Mouse (Mus musculus): ENCODE measurements around the gene Sar1a. TPM values are rescaled to one million over a fixed set of nuclear protein-coding genes. Genes with fewer than 3 reads are reported as not detected.

The Sar1a gene
- polyA plus RNA-seq, 1 experiment from 2014 or later = 219 TPM

DNA sequence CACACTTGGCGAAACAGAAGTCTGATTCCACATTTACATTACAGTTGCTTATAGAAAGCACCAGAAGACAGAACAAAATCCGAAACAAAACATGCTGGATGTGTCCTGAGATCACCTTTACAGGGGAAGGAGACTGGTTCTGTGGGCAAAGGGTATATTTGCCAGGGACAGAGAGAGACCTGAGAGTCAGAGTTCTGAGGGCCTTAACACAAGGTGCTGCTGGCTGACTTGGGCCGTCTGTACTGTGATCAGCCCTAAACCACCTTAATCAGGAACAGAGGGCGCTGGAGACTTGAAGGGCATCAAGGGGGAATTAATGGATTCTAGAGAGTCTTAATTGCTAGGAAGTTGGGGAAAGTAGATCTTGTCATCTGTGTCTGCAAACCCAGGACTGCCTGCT is 13.5 kb downstream of the Sar1a start:
- Histone ChIP-seq H3K27me3 (no peaks in the 10 kb centered on the region), H3K4me2 (replicated peaks) (no peak overlapping the region), H3K9me3 (no peaks in the 10 kb centered on the region), H3K36me3 (peaks cover 43% of the 10 kb centered on the region), H3K9ac (replicated peaks) (no peak overlapping the region), H3K27ac (replicated peaks) (no peak overlapping the region), H3K4me1 (peaks cover 18% of the 10 kb centered on the region), H3K4me3 (no peak overlapping the region)
- ATAC-seq (replicated peaks) = no peak
- WGBS = 77% methylated on average over 4 of the region's 4 CpGs

- under 1% methylated on average over 42 of the region's 42 CpGs for WGBS
- peak; percentile 98 for ATAC-seq (replicated peaks)
- Histone ChIP-seq H3K36me3 (peaks cover 30% of the 10 kb centered on the region), H3K4me2 (replicated peaks) (peak within 1 kb of the TSS; percentile 100), H3K9me3 (no peaks in the 10 kb centered on the region), H3K9ac (replicated peaks) (peak within 1 kb of the TSS; percentile 64), H3K4me3 (peak within 1 kb of the TSS; percentile 64), H3K27me3 (no peaks in the 10 kb centered on the region), H3K4me1 (peaks cover 18% of the 10 kb centered on the region), H3K27ac (replicated peaks) (peak within 1 kb of the TSS; percentile 75)
Observed at GRCm38 (mm10) chr10:61694870-61695670, 15.0 kb downstream of the Sar1a start, which contains the start of gene Tysnd1. Tysnd1 (plus strand) TSS chr10:61695514.

DNA sequence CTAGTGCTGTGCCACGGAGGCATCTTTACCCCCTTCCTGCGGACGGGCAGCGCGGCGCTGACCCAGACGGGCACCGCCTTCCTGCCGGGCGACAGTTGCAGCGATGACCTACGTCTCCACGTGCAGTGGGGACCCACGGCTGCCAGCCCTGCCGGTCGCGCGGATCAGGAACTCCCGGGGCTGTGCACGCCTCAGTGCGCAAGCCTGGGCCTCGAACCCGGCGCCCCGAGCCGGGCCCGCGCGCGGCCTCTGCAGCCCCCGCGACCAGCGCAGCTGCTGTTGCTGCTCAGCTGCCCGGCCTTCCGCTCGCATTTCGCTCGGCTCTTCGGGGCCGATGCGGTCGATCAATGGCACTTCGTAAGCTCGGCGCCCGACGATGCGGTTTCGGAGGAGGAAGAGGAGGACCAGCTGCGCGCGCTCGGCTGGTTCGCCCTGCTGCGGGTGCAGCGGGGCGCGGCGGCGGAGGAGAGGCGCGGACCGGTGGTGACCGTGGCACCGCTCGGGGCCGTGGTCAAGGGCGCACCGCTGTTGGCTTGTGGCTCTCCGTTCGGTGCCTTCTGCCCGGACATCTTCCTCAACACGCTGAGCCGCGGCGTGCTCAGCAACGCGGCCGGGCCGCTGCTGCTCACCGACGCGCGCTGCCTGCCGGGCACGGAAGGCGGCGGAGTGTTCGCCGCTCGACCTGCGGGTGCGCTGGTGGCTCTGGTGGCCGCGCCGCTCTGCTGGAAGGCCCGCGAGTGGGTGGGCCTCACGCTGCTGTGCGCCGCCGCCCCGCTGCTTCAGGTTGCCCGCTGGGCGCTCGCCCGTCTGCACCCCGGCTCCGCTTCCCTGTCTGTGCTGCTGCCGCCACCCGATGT is 15.8 kb downstream of the Sar1a start:
- peak; percentile 1; the same call in 1 of the 2 replicates for ATAC-seq (replicated peaks)
- H3K4me1 ChIP-seq = peaks cover 18% of the 10 kb centered on the region
- WGBS = under 1% methylated on average over 97 of the region's 111 CpGs
- H3K27me3 ChIP-seq = no peaks in the 10 kb centered on the region
- H3K36me3 ChIP-seq = peaks cover 21% of the 10 kb centered on the region
- peak overlapping the region; percentile 56 for H3K9ac ChIP-seq (replicated peaks)
- H3K4me3 ChIP-seq = peak overlapping the region; percentile 64
- no peaks in the 10 kb centered on the region for H3K9me3 ChIP-seq
- peak overlapping the region; percentile 63 for H3K27ac ChIP-seq (replicated peaks)
- peak overlapping the region; percentile 100 for H3K4me2 ChIP-seq (replicated peaks)

GRCm38 (mm10) chr10:61696560-61696823 is 16.4 kb downstream of the Sar1a start:
- peak overlapping the region; percentile 100 for H3K4me2 ChIP-seq (replicated peaks)
- H3K27me3 ChIP-seq = no peaks in the 10 kb centered on the region
- 15% methylated on average over 19 of the region's 19 CpGs for WGBS
- H3K4me1 ChIP-seq = peaks cover 18% of the 10 kb centered on the region
- peak overlapping the region; percentile 56 for H3K9ac ChIP-seq (replicated peaks)
- ATAC-seq (replicated peaks) = no peak
- H3K36me3 ChIP-seq = peaks cover 16% of the 10 kb centered on the region
- H3K9me3 ChIP-seq = no peaks in the 10 kb centered on the region
- peak overlapping the region; percentile 64 for H3K4me3 ChIP-seq
- no peak overlapping the region for H3K27ac ChIP-seq (replicated peaks)

DNA sequence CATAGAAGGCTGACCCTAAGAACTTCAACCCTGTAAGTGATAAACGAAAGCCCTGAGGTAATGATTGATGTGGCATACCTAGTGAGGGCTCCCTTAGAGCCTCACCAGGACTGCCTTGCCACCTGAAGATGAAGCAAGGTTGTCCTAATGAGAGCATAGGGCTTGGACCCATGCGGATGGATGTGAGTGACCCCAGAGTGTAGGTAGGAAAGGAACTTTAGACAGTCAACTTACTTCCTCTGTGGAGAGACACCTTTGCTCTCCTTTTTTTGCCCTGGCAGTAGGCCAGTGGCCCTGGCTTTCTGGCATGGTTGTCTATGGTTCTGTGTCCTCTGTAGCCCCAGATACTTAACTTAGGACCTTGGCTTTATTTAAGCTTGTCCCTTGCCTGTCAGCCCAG is 16.9 kb downstream of the Sar1a start:
- Histone ChIP-seq H3K4me1 (peaks cover 18% of the 10 kb centered on the region), H3K27me3 (no peaks in the 10 kb centered on the region), H3K4me3 (peak overlapping the region; percentile 64), H3K27ac (replicated peaks) (no peak overlapping the region), H3K9ac (replicated peaks) (peak overlapping the region; percentile 56; the same call in 1 of the 2 replicates), H3K4me2 (replicated peaks) (peak overlapping the region; percentile 100), H3K9me3 (no peaks in the 10 kb centered on the region), H3K36me3 (peaks cover 14% of the 10 kb centered on the region)
- WGBS = 90% methylated on average over 2 of the region's 2 CpGs
- ATAC-seq (replicated peaks) = no peak

GRCm38 (mm10) chr10:61704663-61705062 is 24.6 kb downstream of the Sar1a start:
- H3K9me3 ChIP-seq = no peaks in the 10 kb centered on the region
- no peaks in the 10 kb centered on the region for H3K27me3 ChIP-seq
- 64% methylated on average over 4 of the region's 4 CpGs for WGBS
- no peak overlapping the region for H3K4me2 ChIP-seq (replicated peaks)
- no peaks in the 10 kb centered on the region for H3K4me1 ChIP-seq
- no peak for ATAC-seq (replicated peaks)
- H3K36me3 ChIP-seq = peaks cover 14% of the 10 kb centered on the region
- no peak overlapping the region for H3K9ac ChIP-seq (replicated peaks)
- no peak overlapping the region for H3K27ac ChIP-seq (replicated peaks)
- H3K4me3 ChIP-seq = no peak overlapping the region

DNA sequence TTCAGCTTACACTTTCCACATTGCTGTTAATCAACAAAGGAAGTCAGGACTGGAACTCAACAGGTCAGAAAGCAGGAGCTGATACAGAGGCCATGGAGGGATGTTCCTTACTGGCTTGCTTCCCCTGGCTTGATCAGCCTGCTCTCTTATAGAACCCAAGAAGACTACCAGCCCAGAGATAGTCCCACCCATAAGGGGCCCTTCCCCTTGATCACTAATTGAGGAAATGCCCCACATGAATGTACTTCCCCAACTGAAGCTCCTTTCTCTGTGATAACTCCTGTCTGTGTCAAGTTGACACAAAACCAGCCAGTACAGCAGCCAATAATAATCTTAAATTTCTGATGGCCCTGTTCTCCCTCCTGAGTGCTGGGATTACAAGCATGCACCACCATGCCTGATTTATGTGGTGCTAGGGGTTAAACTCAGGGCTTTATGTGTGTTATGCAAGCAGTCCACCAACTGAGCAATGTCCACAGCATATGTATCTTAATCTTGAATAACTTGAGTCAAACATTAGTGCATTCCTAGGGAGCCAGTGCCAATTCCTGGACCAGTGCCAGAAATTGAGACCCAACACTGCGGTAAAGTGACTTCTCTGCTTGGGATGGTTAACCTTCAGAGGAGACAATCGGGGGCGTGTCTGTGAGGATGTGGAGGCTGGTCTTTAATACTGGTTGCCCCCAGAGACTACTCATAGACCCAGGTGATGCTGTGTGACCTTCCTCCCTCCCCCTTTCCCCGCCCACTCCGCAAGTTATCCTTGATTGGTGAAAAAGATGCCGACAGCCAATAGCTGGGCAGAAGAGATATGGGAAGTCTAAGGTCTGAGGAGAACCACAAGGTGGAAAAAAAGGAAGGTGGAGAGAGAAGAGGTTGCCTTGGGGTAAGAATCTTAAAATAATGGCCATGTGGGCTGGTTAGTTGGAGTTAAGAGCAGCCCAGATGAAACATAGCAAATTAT is 26.6 kb downstream of the Sar1a start:
- no peaks in the 10 kb centered on the region for H3K4me1 ChIP-seq
- WGBS = 83% methylated on average over 6 of the region's 6 CpGs
- ATAC-seq (replicated peaks) = no peak
- no peak overlapping the region for H3K27ac ChIP-seq (replicated peaks)
- H3K4me2 ChIP-seq (replicated peaks) = no peak overlapping the region
- H3K9me3 ChIP-seq = no peaks in the 10 kb centered on the region
- H3K36me3 ChIP-seq = peaks cover 14% of the 10 kb centered on the region
- H3K4me3 ChIP-seq = no peak overlapping the region
- H3K27me3 ChIP-seq = no peaks in the 10 kb centered on the region
- H3K9ac ChIP-seq (replicated peaks) = no peak overlapping the region

DNA sequence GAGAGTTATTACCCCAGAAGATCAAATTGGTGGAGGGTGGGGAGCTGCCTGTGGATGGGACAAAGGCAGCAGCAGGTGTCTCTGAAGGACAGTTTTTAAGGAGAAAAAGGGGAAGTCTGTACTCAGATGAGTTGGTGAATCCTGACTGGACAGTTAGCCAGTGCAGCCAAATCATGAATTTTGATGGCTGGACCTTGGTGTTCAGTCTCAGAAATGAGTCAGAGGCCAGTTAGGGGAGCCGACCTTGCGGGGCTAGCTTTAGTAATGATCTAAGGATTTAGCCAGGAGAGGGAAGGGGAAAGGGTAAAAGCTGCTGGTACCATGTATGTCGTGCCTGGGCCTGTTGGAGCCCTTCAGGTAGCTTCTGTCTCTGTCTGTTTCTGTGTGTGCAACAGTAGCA is 33.5 kb downstream of the Sar1a start:
- Histone ChIP-seq H3K4me2 (replicated peaks) (no peak overlapping the region), H3K9ac (replicated peaks) (no peak overlapping the region), H3K4me1 (peaks cover 8% of the 10 kb centered on the region; the same call in 1 of the 2 replicates), H3K27me3 (no peaks in the 10 kb centered on the region), H3K36me3 (no peaks in the 10 kb centered on the region), H3K4me3 (no peak overlapping the region), H3K9me3 (no peaks in the 10 kb centered on the region), H3K27ac (replicated peaks) (no peak overlapping the region)
- WGBS = 67% methylated on average over 3 of the region's 3 CpGs
- ATAC-seq (replicated peaks) = no peak

GRCm38 (mm10) chr10:61714146-61714545 is 34.0 kb downstream of the Sar1a start:
- peaks cover 8% of the 10 kb centered on the region; the same call in 1 of the 2 replicates for H3K4me1 ChIP-seq
- H3K4me2 ChIP-seq (replicated peaks) = no peak overlapping the region
- 88% methylated on average over 4 of the region's 4 CpGs for WGBS
- no peaks in the 10 kb centered on the region for H3K9me3 ChIP-seq
- no peak overlapping the region for H3K4me3 ChIP-seq
- no peak overlapping the region for H3K27ac ChIP-seq (replicated peaks)
- no peaks in the 10 kb centered on the region for H3K36me3 ChIP-seq
- no peak overlapping the region for H3K9ac ChIP-seq (replicated peaks)
- no peak for ATAC-seq (replicated peaks)
- no peaks in the 10 kb centered on the region for H3K27me3 ChIP-seq

- Histone ChIP-seq H3K27ac (replicated peaks) (no peak within 1 kb of the TSS), H3K9me3 (no peaks in the 10 kb centered on the region), H3K27me3 (no peaks in the 10 kb centered on the region), H3K4me2 (replicated peaks) (peak within 1 kb of the TSS; percentile 65), H3K36me3 (no peaks in the 10 kb centered on the region), H3K9ac (replicated peaks) (peak within 1 kb of the TSS; percentile 36), H3K4me1 (peaks cover 8% of the 10 kb centered on the region; the same call in 1 of the 2 replicates), H3K4me3 (peak within 1 kb of the TSS; percentile 45)
- WGBS = 19% methylated on average over 23 of the region's 36 CpGs
- ATAC-seq (replicated peaks) = peak; percentile 58; the same call in 1 of the 2 replicates
Observed at GRCm38 (mm10) chr10:61714771-61715461, 34.8 kb downstream of the Sar1a start, which contains the start of gene Aifm2. Aifm2 (plus strand) TSS chr10:61715263.

GRCm38 (mm10) chr10:61715462-61715837 is 35.4 kb downstream of the Sar1a start:
- Histone ChIP-seq H3K27me3 (no peaks in the 10 kb centered on the region), H3K4me1 (peaks cover 8% of the 10 kb centered on the region; the same call in 1 of the 2 replicates), H3K4me3 (peak overlapping the region; percentile 45), H3K9ac (replicated peaks) (peak overlapping the region; percentile 36), H3K9me3 (no peaks in the 10 kb centered on the region), H3K36me3 (no peaks in the 10 kb centered on the region), H3K27ac (replicated peaks) (no peak overlapping the region), H3K4me2 (replicated peaks) (peak overlapping the region; percentile 65)
- WGBS = 6% methylated on average over 11 of the region's 11 CpGs
- ATAC-seq (replicated peaks) = peak; percentile 58

All from forebrain, embryonic 15.5 days (tissue).